Mouse (Mus musculus) brain, embryonic 14.5 days (tissue): ENCODE measurements around the gene Rph3al.

Source experiments
- CTCF ChIP-seq: fragments of 200-500 bp; IDR thresholded peaks from 2 replicates; pipeline ENCODE4 v1.5.1; 2012; ENCODE audit warnings: inconsistent platforms, mild to moderate bottlenecking, moderate library complexity, borderline replicate concordance; ENCODE audit not compliant: insufficient read depth, insufficient read length; ENCODE audit errors: extremely low read depth
- POLR2A ChIP-seq: fragments of 200-500 bp; IDR thresholded peaks from 2 replicates; pipeline ENCODE4 v1.6.1; 2012; ENCODE audit warnings: mild to moderate bottlenecking, inconsistent platforms, borderline replicate concordance; ENCODE audit not compliant: poor library complexity, insufficient read depth, insufficient read length, severe bottlenecking; ENCODE audit errors: extremely low read depth

DNA sequence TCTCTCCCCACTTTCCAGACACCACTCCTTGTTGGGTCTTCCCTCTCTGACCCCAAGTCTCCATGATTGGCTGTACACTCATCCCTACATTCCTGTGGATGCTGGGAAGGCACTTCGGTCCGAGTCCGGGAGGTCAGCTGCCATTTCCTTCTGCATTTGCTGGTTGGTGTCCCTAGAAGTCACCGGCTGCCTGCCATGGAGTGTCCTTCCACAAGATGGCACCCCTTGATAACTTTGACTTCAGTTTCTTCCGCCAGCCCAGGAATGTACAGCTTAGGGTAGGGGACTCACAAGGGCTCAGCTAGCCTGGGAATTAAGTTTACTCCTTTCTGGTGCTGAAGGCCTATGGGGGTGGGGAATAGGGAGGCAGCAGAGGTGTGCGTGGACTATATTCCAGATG, 156.3 kb downstream of the Rph3al start:
- TF ChIP-seq CTCF (peak; percentile 92), POLR2A (no peak)
